Mouse (Mus musculus): ENCODE data around the gene Pola1. TPM values are rescaled to one million over a fixed set of nuclear protein-coding genes. Genes with fewer than 3 reads are reported as not detected.

The Pola1 gene
- total and polyA plus RNA-seq, 3 experiments, result 29.3 to 38.0 (median 29.6) TPM

GRCm38 (mm10) chrX:93654218-93655002 lies 22.5 kb upstream of the Pola1 start, which contains the start of gene Pcyt1b:
Pcyt1b (plus strand) TSS chrX:93654863.
- H3K4me3 ChIP-seq (replicated peaks in 1 of 3; ENCODE audit: low read depth in 2 of 3, low read length in 2 of 3, poor library complexity in 1 of 3), result no peak within 1 kb of the TSS
- in situ Hi-C loops (cut with MboI; ENCODE audit: low pct_ligation_motif_present, low pct_unique_long_range_greater_than_20kb, low sequenced_read_pairs), result no loop called here
- H3K9me3 ChIP-seq (replicated peaks; ENCODE audit: low read length), result no peaks in the 10 kb centered on the region
- dilution Hi-C loops (cut with MboI; ENCODE audit: extremely low pct_ligation_motif_present, extremely low pct_unique_long_range_greater_than_20kb, low sequenced_read_pairs), result no loop called here
- H3K9ac ChIP-seq (ENCODE audit: insufficient read depth, low read depth), result no peak within 1 kb of the TSS
- H3K4me1 ChIP-seq (ENCODE audit: control insufficient read depth in 1 of 2, insufficient read depth in 2 of 2), result no peaks in the 10 kb centered on the region
- no peak within 1 kb of the TSS for H3K27ac ChIP-seq (ENCODE audit: insufficient read depth, low read depth)
- no peak within 1 kb of the TSS; the same call in 1 of the 2 replicates for H3K4me2 ChIP-seq (ENCODE audit: insufficient read depth, low read depth, poor library complexity, severe bottlenecking)
- DNase-seq (ENCODE audit: extremely low read depth), result no peak
- no peak for TF ChIP-seq RAD21 (IDR thresholded peaks at IDR 0.05; ENCODE audit: low read depth, low read length)
- TF ChIP-seq POLR2A (IDR thresholded peaks at IDR 0.05; ENCODE audit: low read depth, low read length), result no peak
- TF ChIP-seq USF2 (conservative IDR thresholded peaks at IDR 0.05; ENCODE audit: low read depth, low read length), result no peak
- no peak for TF ChIP-seq MYC (IDR thresholded peaks at IDR 0.05; ENCODE audit: low read depth, low read length)
- no peak for TF ChIP-seq CHD1 (IDR thresholded peaks at IDR 0.05; ENCODE audit: low read depth, low read length)
- TF ChIP-seq KAT2A (IDR thresholded peaks at IDR 0.05; ENCODE audit: insufficient replicate concordance, low read length), result no peak
- TF ChIP-seq ZNF384 (IDR thresholded peaks at IDR 0.05; ENCODE audit: low read depth, low read length), result no peak
- TF ChIP-seq MAFK (IDR thresholded peaks at IDR 0.05; ENCODE audit: insufficient replicate concordance, low read length), result no peak
- no peak for TF ChIP-seq CTCF (conservative IDR thresholded peaks at IDR 0.05 in 1 of 2, IDR thresholded peaks at IDR 0.05 in 1 of 2; ENCODE audit: low read depth in 2 of 2, low read length in 2 of 2)
- TF ChIP-seq UBTF (IDR thresholded peaks at IDR 0.05; ENCODE audit: low read depth, low read length), result no peak
- no peak for TF ChIP-seq MEF2A (IDR thresholded peaks at IDR 0.05; ENCODE audit: borderline replicate concordance, low read depth, low read length)
- no peak for TF ChIP-seq MXI1 (IDR thresholded peaks at IDR 0.05; ENCODE audit: low read depth, low read length)
- TF ChIP-seq TBP (conservative IDR thresholded peaks at IDR 0.05; ENCODE audit: low read depth, low read length), result no peak
- TF ChIP-seq SIN3A (IDR thresholded peaks at IDR 0.05; ENCODE audit: low read length), result no peak
- no peak for TF ChIP-seq CHD2 (IDR thresholded peaks at IDR 0.05; ENCODE audit: low read length)
- no peak for TF ChIP-seq JUN (IDR thresholded peaks at IDR 0.05; ENCODE audit: insufficient read depth, low read depth, low read length)
- no peak for TF ChIP-seq MAX (IDR thresholded peaks at IDR 0.05; ENCODE audit: low read length)
- no peak for TF ChIP-seq HCFC1 (IDR thresholded peaks at IDR 0.05; ENCODE audit: low read depth, low read length)
- TF ChIP-seq PAX5 (IDR thresholded peaks at IDR 0.05; ENCODE audit: low read length), result no peak
- H3K36me3 ChIP-seq (replicated peaks in 1 of 2; ENCODE audit: control insufficient read depth in 1 of 2, insufficient read depth in 1 of 2, low read length in 1 of 2), result no peaks in the 10 kb centered on the region
- H3K79me2 ChIP-seq (replicated peaks; ENCODE audit: control insufficient read depth, extremely low read depth, insufficient read depth, poor library complexity, severe bottlenecking), result no peaks in the 10 kb centered on the region
- H3K27me3 ChIP-seq (replicated peaks), result no peaks in the 10 kb centered on the region

- dilution Hi-C loops (cut with MboI; ENCODE audit: extremely low pct_ligation_motif_present, extremely low pct_unique_long_range_greater_than_20kb, low sequenced_read_pairs), result no loop called here
- Histone ChIP-seq H3K9me3 (replicated peaks; ENCODE audit: low read length) (no peaks in the 10 kb centered on the region), H3K36me3 (replicated peaks in 1 of 2; ENCODE audit: control insufficient read depth in 1 of 2, insufficient read depth in 1 of 2, low read length in 1 of 2) (no peaks in the 10 kb centered on the region), H3K27ac (ENCODE audit: insufficient read depth, low read depth) (no peak overlapping the region), H3K4me2 (ENCODE audit: insufficient read depth, low read depth, poor library complexity, severe bottlenecking) (no peak overlapping the region), H3K79me2 (replicated peaks; ENCODE audit: control insufficient read depth, extremely low read depth, insufficient read depth, poor library complexity, severe bottlenecking) (no peaks in the 10 kb centered on the region), H3K9ac (ENCODE audit: insufficient read depth, low read depth) (no peak overlapping the region), H3K4me3 (replicated peaks in 1 of 3; ENCODE audit: low read depth in 2 of 3, low read length in 2 of 3, poor library complexity in 1 of 3) (no peak overlapping the region), H3K27me3 (replicated peaks) (no peaks in the 10 kb centered on the region), H3K4me1 (ENCODE audit: control insufficient read depth in 1 of 2, insufficient read depth in 2 of 2) (no peaks in the 10 kb centered on the region)
- TF ChIP-seq E2F4 (IDR thresholded peaks at IDR 0.05; ENCODE audit: insufficient replicate concordance, low read depth, low read length) (no peak), IRF4 (IDR thresholded peaks at IDR 0.05; ENCODE audit: low read depth, low read length) (no peak), RCOR1 (conservative IDR thresholded peaks at IDR 0.05; ENCODE audit: low read depth, low read length) (no peak), MYC (IDR thresholded peaks at IDR 0.05; ENCODE audit: low read depth, low read length) (no peak), POLR2AphosphoS2 (IDR thresholded peaks at IDR 0.05; ENCODE audit: low read depth, low read length) (no peak), RAD21 (IDR thresholded peaks at IDR 0.05; ENCODE audit: low read depth, low read length) (no peak), JUND (conservative IDR thresholded peaks at IDR 0.05; ENCODE audit: low read depth, low read length) (no peak), ZKSCAN1 (IDR thresholded peaks at IDR 0.05; ENCODE audit: borderline replicate concordance, low read depth, low read length) (no peak), MEF2A (IDR thresholded peaks at IDR 0.05; ENCODE audit: borderline replicate concordance, low read depth, low read length) (no peak), CTCF (conservative IDR thresholded peaks at IDR 0.05 in 1 of 2, IDR thresholded peaks at IDR 0.05 in 1 of 2; ENCODE audit: low read depth in 2 of 2, low read length in 2 of 2) (no peak), ZMIZ1 (IDR thresholded peaks at IDR 0.05; ENCODE audit: low read depth, low read length) (no peak)
- DNase-seq (ENCODE audit: extremely low read depth), result no peak
- in situ Hi-C loops (cut with MboI; ENCODE audit: low pct_ligation_motif_present, low pct_unique_long_range_greater_than_20kb, low sequenced_read_pairs), result no loop called here
Observed at GRCm38 (mm10) chrX:93650738-93651137, 18.8 kb upstream of the Pola1 start.
